Mouse (Mus musculus): Measurements from ENCODE around the gene D13Ertd608e. TPM values are rescaled to one million over a fixed set of nuclear protein-coding genes. Genes with fewer than 3 reads are reported as not detected.

The D13Ertd608e gene
- not detected in 2 replicates for polyA plus RNA-seq (2015; fragmentation: Nextera tagmentation; extraction: Ambion mirVana)

DNA sequence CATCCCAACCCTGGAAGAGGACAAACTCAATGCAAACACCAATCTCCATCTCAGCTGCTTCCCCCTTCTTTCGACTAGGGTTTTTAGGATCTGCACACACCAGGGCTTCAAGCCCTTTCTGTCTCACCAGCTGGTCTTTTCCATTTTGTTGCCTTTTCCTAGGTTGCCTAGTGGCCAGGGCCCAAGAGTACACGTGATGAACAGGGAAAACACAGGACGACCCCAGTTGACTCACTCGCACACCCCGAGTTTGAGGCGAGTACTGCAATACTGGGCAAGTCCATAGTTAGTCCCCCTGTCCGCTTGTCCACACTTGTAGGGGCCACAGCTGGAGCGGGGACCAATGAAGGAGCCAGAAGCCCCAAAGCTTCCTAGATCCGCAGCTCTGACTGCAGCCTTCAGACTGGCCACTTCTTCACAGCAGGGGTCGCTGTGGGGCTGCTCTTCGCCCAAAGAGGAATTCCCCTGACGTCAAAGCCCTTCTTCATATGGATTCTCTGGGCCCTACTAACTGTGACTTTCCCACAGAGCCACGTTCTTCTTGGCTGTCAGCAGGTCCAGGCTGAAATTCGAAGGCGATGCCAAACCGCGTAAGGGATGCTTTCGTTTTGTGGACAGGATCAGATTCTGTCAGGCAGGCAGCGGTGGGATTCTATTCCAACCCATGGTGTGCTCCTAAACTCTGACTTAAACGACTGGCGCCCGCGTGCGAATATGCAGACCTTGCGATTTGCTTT, at the start of gene D13Ertd608e:
Gene D13Ertd608e, plus strand, starts transcription at position 687 of the 737 bp plus-strand sequence.

DNA sequence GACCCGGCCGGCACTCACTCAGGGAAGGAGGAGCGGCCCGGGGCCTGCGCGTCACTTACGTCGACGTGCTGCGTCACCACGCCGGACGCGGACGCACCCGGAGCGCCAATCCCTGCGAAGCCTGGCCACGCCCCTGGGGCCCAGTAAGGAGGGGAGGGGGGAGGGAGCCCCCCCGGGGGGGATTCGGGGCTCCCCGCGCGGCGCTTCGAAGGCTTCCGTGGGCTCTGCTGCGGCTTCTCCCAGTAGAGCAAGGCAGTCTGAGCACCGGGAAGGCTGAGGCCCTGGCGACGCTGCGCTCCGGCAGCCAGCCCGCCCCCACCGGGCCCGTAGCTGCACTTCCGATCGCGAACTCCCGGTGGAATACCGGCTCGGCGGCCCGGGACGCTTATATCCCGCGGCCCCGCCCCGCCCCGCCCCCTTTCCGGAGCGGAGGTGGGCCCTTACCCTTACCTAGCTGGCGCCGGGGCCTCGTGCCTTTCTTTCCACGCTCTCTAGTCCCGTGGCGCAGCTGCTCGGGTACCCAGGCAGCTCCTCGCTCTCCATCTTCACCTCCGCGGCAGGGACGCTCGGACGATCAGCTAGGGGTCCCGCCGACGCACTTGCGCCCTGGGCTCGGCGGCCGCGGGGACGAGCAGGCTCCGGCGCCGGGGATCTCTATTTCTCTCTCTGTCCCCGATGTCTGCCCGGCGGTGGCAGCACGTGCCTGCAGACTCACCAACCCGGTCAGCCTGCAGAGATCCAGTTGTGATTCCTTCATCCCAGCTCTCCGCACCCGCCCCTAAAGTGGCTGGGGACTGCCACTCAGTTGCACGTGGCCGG, 44.8 kb upstream of the D13Ertd608e start, which contains the start of gene Zfp131:
Gene Zfp131, minus strand, starts transcription at position 129 of the 819 bp plus-strand sequence.

DNA sequence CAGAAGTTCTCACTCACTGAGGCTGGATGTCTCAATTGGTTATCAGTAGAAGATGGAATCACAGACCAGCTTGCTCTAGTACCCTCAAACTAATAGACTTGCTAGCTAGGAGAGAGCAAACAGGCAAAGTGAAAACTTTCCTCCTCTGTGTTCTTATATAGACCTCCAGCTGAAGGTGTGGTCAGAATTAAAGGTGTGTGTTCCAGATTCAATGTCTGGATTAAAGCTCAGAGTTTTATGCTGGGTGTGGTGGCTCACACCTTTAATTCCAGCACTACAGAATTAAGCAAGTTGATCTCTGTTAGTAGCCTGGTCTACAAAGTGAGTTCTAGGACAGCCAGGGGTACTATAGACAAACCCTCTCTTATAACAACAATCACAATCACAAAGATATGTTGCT, 5.7 kb upstream of the D13Ertd608e start, which contains the start of gene AF067063:
Gene AF067063, minus strand, starts transcription at position 101 of the 400 bp plus-strand sequence.

GRCm38 (mm10) chr13:119894685-119895084, 58.9 kb downstream of the D13Ertd608e start, which contains the start of gene Tcstv1:
Gene Tcstv1 (minus strand): TSS chr13:119894785.

Other genes with a start within 250 kb of the D13Ertd608e start
- gene Ccl28, start 212.2 kb upstream of the D13Ertd608e start, polyA plus RNA-seq (2015; fragmentation: Nextera tagmentation; extraction: Ambion mirVana): not detected in 2 replicates
- 130 and 305 TPM in 2 replicates for gene Hmgcs1, start 145.6 kb upstream of the D13Ertd608e start, polyA plus RNA-seq (2015; fragmentation: Nextera tagmentation; extraction: Ambion mirVana)
- gene Nim1k, start 80.1 kb upstream of the D13Ertd608e start, polyA plus RNA-seq (2015; fragmentation: Nextera tagmentation; extraction: Ambion mirVana): 0.31 and 0.39 TPM in 2 replicates
- 17.9 and 22.7 TPM in 2 replicates for gene Zfp131, start 45.1 kb upstream of the D13Ertd608e start, polyA plus RNA-seq (2015; fragmentation: Nextera tagmentation; extraction: Ambion mirVana)
- gene AF067063, start 5.8 kb upstream of the D13Ertd608e start, polyA plus RNA-seq (2015; fragmentation: Nextera tagmentation; extraction: Ambion mirVana): not detected in 2 replicates
- gene Tcstv1, start 58.8 kb downstream of the D13Ertd608e start, polyA plus RNA-seq (2015; fragmentation: Nextera tagmentation; extraction: Ambion mirVana): not detected in 2 replicates
- not detected in 2 replicates for gene Gm21761, start 93.3 kb downstream of the D13Ertd608e start, polyA plus RNA-seq (2015; fragmentation: Nextera tagmentation; extraction: Ambion mirVana)
- gene B020031M17Rik, start 114.8 kb downstream of the D13Ertd608e start, polyA plus RNA-seq (2015; fragmentation: Nextera tagmentation; extraction: Ambion mirVana): not detected in 2 replicates
- gene Gm36079, start 191.0 kb downstream of the D13Ertd608e start, polyA plus RNA-seq (2015; fragmentation: Nextera tagmentation; extraction: Ambion mirVana): not detected in 2 replicates
- 0.17 and 0.54 TPM in 2 replicates for gene Gm21188, start 216.2 kb downstream of the D13Ertd608e start, polyA plus RNA-seq (2015; fragmentation: Nextera tagmentation; extraction: Ambion mirVana)